Mouse (Mus musculus) myocyte (in vitro differentiated cells): Measurements from ENCODE around the gene Hdac7. TPM values are rescaled to one million over a fixed set of nuclear protein-coding genes. Genes with fewer than 3 reads are reported as not detected.

Experiments used
- H3K27me3 ChIP-seq: one replicate; pipeline ENCODE4 v1.6.1; 2011; ENCODE audit not compliant: control insufficient read depth, insufficient read depth, insufficient read length
- H3K36me3 ChIP-seq: one replicate; pipeline ENCODE4 v1.6.1; 2011; ENCODE audit not compliant: control insufficient read depth, insufficient read depth
- H3K4me2 ChIP-seq: one replicate; pipeline ENCODE4 v1.6.1; 2011; ENCODE audit warnings: low read depth, control low read depth
- H3K4me3 ChIP-seq: one replicate; pipeline ENCODE4 v1.5.1; 2011; ENCODE audit warnings: mild to moderate bottlenecking, control low read depth, moderate library complexity
- H3K79me2 ChIP-seq: one replicate; pipeline ENCODE4 v1.6.1; 2011; ENCODE audit not compliant: control insufficient read depth, insufficient read depth
- H3ac ChIP-seq: one replicate; pipeline ENCODE4 v1.6.1; 2011; ENCODE audit not compliant: control insufficient read depth, insufficient read length
- CEBPB ChIP-seq: IDR thresholded peaks from 2 replicates; pipeline ENCODE4 v1.6.1; 2011; ENCODE audit warnings: mild to moderate bottlenecking, moderate library complexity; ENCODE audit not compliant: poor library complexity, insufficient read depth, severe bottlenecking
- E2F4 ChIP-seq: IDR thresholded peaks from one replicate; pipeline ENCODE4 v1.6.1; 2011; ENCODE audit warnings: mild to moderate bottlenecking, control low read depth, moderate library complexity; ENCODE audit not compliant: insufficient read depth
- MAX ChIP-seq: IDR thresholded peaks from one replicate; pipeline ENCODE4 v1.6.1; 2011; ENCODE audit warnings: low read depth, mild to moderate bottlenecking, control low read depth
- MYOD1 ChIP-seq, 3 experiments: IDR thresholded peaks; one replicate each; pipeline ENCODE4 v1.6.1; 2011; ENCODE audit warnings: control low read depth in 2 of 3, low read depth in 2 of 3, mild to moderate bottlenecking in 2 of 3, moderate library complexity in 1 of 3; ENCODE audit not compliant: insufficient read length in 2 of 3, control insufficient read depth in 1 of 3
- MYOG ChIP-seq, 3 experiments: IDR thresholded peaks; one replicate each; pipeline ENCODE4 v1.6.1; 2011; ENCODE audit warnings: control low read depth in 2 of 3, low read depth in 2 of 3, mild to moderate bottlenecking in 2 of 3; ENCODE audit not compliant: insufficient read length in 2 of 3, control insufficient read depth in 1 of 3, insufficient read depth in 1 of 3
- POLR2A ChIP-seq: IDR thresholded peaks from one replicate; pipeline ENCODE4 v1.6.1; 2011; ENCODE audit warnings: low read depth, mild to moderate bottlenecking, control low read depth, moderate library complexity; ENCODE audit not compliant: insufficient read length
- POLR2AphosphoS2 ChIP-seq: IDR thresholded peaks from one replicate; pipeline ENCODE4 v1.6.1; 2011; ENCODE audit warnings: low read depth, control low read depth; ENCODE audit not compliant: insufficient read length
- REST ChIP-seq: IDR thresholded peaks from one replicate; pipeline ENCODE4 v1.6.1; 2011; ENCODE audit warnings: mild to moderate bottlenecking, control low read depth, moderate library complexity; ENCODE audit not compliant: insufficient read depth, insufficient read length
- SRF ChIP-seq: IDR thresholded peaks from one replicate; pipeline ENCODE4 v1.6.1; 2011; ENCODE audit warnings: low read depth; ENCODE audit not compliant: control insufficient read depth, insufficient read length
- TCF12 ChIP-seq: IDR thresholded peaks from one replicate; pipeline ENCODE4 v1.6.1; 2011; ENCODE audit warnings: mild to moderate bottlenecking, control low read depth; ENCODE audit not compliant: poor library complexity, insufficient read depth, severe bottlenecking
- TCF3 ChIP-seq: IDR thresholded peaks from one replicate; pipeline ENCODE4 v1.6.1; 2011; ENCODE audit warnings: low read depth, control low read depth; ENCODE audit not compliant: insufficient read length
- USF1 ChIP-seq: IDR thresholded peaks from one replicate; pipeline ENCODE4 v1.6.1; 2011; ENCODE audit warnings: low read depth, mild to moderate bottlenecking, control low read depth, moderate library complexity
- polyA plus RNA-seq: library from polyadenylated mRNA; unstranded; fragments of >200 nt; fragmentation: generic; extraction: Trizol; gene quantifications from one replicate; pipeline ENCODE4 v1.2.1, GENCODE M21; 2012; ENCODE audit warnings: missing spikeins

The Hdac7 gene
- polyA plus RNA-seq, 1 experiment, result 17.4 TPM

GRCm38 (mm10) chr15:97843247-97843651, 1.1 kb downstream of the Hdac7 start:
- Histone ChIP-seq H3ac (no peak overlapping the region), H3K27me3 (no peaks in the 10 kb centered on the region), H3K4me3 (no peak overlapping the region), H3K79me2 (no peaks in the 10 kb centered on the region), H3K4me2 (no peak overlapping the region), H3K36me3 (no peaks in the 10 kb centered on the region)
- TF ChIP-seq SRF, result no peak
- no peak for TF ChIP-seq MAX
- TF ChIP-seq POLR2AphosphoS2, result no peak
- TF ChIP-seq CEBPB, result no peak
- no peak for TF ChIP-seq E2F4
- TF ChIP-seq POLR2A, result no peak
- TF ChIP-seq MYOD1 (IDR thresholded peaks at IDR 0.05; ENCODE audit: control insufficient read depth in 1 of 3, insufficient read length in 2 of 3, low read depth in 2 of 3), result no peak
- TF ChIP-seq TCF12, result no peak
- TF ChIP-seq TCF3, result no peak
- no peak for TF ChIP-seq USF1
- no peak for TF ChIP-seq MYOG (IDR thresholded peaks at IDR 0.05; ENCODE audit: control insufficient read depth in 1 of 3, insufficient read depth in 1 of 3, insufficient read length in 2 of 3, low read depth in 2 of 3)
- TF ChIP-seq REST, result no peak

GRCm38 (mm10) chr15:97842058-97842457, 2.2 kb downstream of the Hdac7 start:
- TF ChIP-seq CEBPB (no peak), MYOD1 (IDR thresholded peaks at IDR 0.05; ENCODE audit: control insufficient read depth in 1 of 3, insufficient read length in 2 of 3, low read depth in 2 of 3) (no peak), POLR2A (no peak), SRF (no peak), TCF3 (no peak)
- Histone ChIP-seq H3K4me2 (no peak overlapping the region), H3ac (no peak overlapping the region), H3K79me2 (no peaks in the 10 kb centered on the region), H3K4me3 (no peak overlapping the region), H3K27me3 (no peaks in the 10 kb centered on the region), H3K36me3 (no peaks in the 10 kb centered on the region)

DNA sequence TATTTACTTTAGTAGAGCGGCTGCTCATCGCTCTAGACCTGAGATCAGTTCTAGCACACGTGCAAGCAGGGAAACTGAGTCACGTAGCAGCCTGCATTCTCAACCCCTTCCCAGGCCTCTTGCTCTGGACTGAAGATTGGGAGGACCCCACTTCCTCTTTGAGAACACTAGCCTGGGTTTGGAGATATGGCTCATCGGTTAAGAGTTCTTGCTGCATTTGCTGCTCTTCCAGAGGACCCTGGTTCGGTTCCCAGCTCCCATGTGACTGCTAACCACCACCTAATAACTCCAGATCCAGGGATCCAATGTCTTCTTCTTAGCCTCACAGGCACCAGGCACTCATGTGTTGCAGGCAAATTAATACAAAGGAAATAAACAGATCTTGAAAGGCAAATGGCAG, 2.9 kb downstream of the Hdac7 start:
- no peak overlapping the region for H3K4me2 ChIP-seq
- no peaks in the 10 kb centered on the region for H3K79me2 ChIP-seq
- TF ChIP-seq MYOG (IDR thresholded peaks at IDR 0.05; ENCODE audit: control insufficient read depth in 1 of 3, insufficient read depth in 1 of 3, insufficient read length in 2 of 3, low read depth in 2 of 3) (no peak), MAX (no peak), MYOD1 (IDR thresholded peaks at IDR 0.05; ENCODE audit: control insufficient read depth in 1 of 3, insufficient read length in 2 of 3, low read depth in 2 of 3) (no peak), E2F4 (no peak), CEBPB (no peak), TCF3 (no peak), USF1 (no peak), TCF12 (no peak), SRF (no peak), POLR2AphosphoS2 (no peak), POLR2A (no peak), REST (no peak)
- no peak overlapping the region for H3ac ChIP-seq
- no peaks in the 10 kb centered on the region for H3K36me3 ChIP-seq
- no peaks in the 10 kb centered on the region for H3K27me3 ChIP-seq
- no peak overlapping the region for H3K4me3 ChIP-seq

GRCm38 (mm10) chr15:97840781-97841180, 3.5 kb downstream of the Hdac7 start:
- H3K36me3 ChIP-seq, result no peaks in the 10 kb centered on the region
- TF ChIP-seq E2F4 (no peak), MYOG (IDR thresholded peaks at IDR 0.05; ENCODE audit: control insufficient read depth in 1 of 3, insufficient read depth in 1 of 3, insufficient read length in 2 of 3, low read depth in 2 of 3) (no peak), REST (no peak), POLR2AphosphoS2 (no peak), TCF12 (no peak), USF1 (no peak)
- H3K4me2 ChIP-seq, result peak overlapping the region; percentile 57
- H3ac ChIP-seq, result no peak overlapping the region
- no peak overlapping the region for H3K4me3 ChIP-seq
- no peaks in the 10 kb centered on the region for H3K27me3 ChIP-seq
- H3K79me2 ChIP-seq, result no peaks in the 10 kb centered on the region

- TF ChIP-seq POLR2AphosphoS2, result no peak
- no peak for TF ChIP-seq POLR2A
- no peak for TF ChIP-seq E2F4
- TF ChIP-seq CEBPB, result no peak
- no peak for TF ChIP-seq TCF3
- TF ChIP-seq SRF, result no peak
- no peak for TF ChIP-seq USF1
- TF ChIP-seq MAX, result no peak
- TF ChIP-seq REST, result no peak
- no peak for TF ChIP-seq TCF12
- TF ChIP-seq MYOG (IDR thresholded peaks at IDR 0.05; ENCODE audit: control insufficient read depth in 1 of 3, insufficient read depth in 1 of 3, insufficient read length in 2 of 3, low read depth in 2 of 3), result no peak
- no peak for TF ChIP-seq MYOD1 (IDR thresholded peaks at IDR 0.05; ENCODE audit: control insufficient read depth in 1 of 3, insufficient read length in 2 of 3, low read depth in 2 of 3)
- Histone ChIP-seq H3K27me3 (no peaks in the 10 kb centered on the region), H3K79me2 (no peaks in the 10 kb centered on the region), H3K4me3 (no peak overlapping the region), H3K4me2 (no peak overlapping the region), H3ac (no peak overlapping the region), H3K36me3 (no peaks in the 10 kb centered on the region)
Measured at GRCm38 (mm10) chr15:97839991-97840455, 4.3 kb downstream of the Hdac7 start.
